Mouse (Mus musculus) liver, embryonic 12.5 days (tissue): ENCODE results near the gene Nkx6-1. TPM values are rescaled to one million over a fixed set of nuclear protein-coding genes. Genes with fewer than 3 reads are reported as not detected.
A peak's percentile ranks its signal among the peaks of the same experiment; 100 is the strongest.

Source experiments
- ATAC-seq: fragments of 200-750 bp; cut with Nextera tagmentation; 2 replicates; pipeline ENCODE4 v1.8.0; 2017; ENCODE audit warnings: moderate number of reproducible peaks, mild to moderate bottlenecking, moderate library complexity
- H3K27ac ChIP-seq: fragments of 300-500 bp; sonication (generic); 2 replicates; pipeline ENCODE4 v1.5.1; 2016; ENCODE audit warnings: mild to moderate bottlenecking
- H3K27me3 ChIP-seq: fragments of 300-500 bp; sonication (generic); replicated peaks from 2 replicates; pipeline ENCODE4 v1.6.1; 2016; ENCODE audit warnings: mild to moderate bottlenecking, moderate library complexity
- H3K36me3 ChIP-seq: fragments of 300-500 bp; sonication (generic); 2 replicates; pipeline ENCODE4 v1.6.1; 2016; ENCODE audit warnings: mild to moderate bottlenecking, moderate library complexity
- H3K4me1 ChIP-seq: fragments of 300-500 bp; sonication (generic); 2 replicates; pipeline ENCODE4 v1.6.1; 2016
- H3K4me2 ChIP-seq: fragments of 300-500 bp; sonication (generic); 2 replicates; pipeline ENCODE4 v1.6.1; 2016; ENCODE audit warnings: mild to moderate bottlenecking, moderate library complexity
- H3K4me3 ChIP-seq: fragments of 300-500 bp; sonication (generic); 2 replicates; pipeline ENCODE4 v1.5.1; 2016; ENCODE audit warnings: mild to moderate bottlenecking, moderate library complexity
- H3K9ac ChIP-seq: fragments of 300-500 bp; sonication (generic); 2 replicates; pipeline ENCODE4 v1.6.1; 2016; ENCODE audit warnings: mild to moderate bottlenecking, moderate library complexity
- H3K9me3 ChIP-seq: fragments of 300-500 bp; sonication (generic); replicated peaks from 2 replicates; pipeline ENCODE4 v1.6.1; 2016; ENCODE audit warnings: mild to moderate bottlenecking, moderate library complexity
- WGBS: fragments of 180-500 bp; shearing (Covaris S2); methylation state at CpG from one replicate; pipeline ENCODE4 v1.1.7; 2016; ENCODE audit not compliant: insufficient replicate concordance; 5-methylcytosine and 5-hydroxymethylcytosine counted together
- polyA plus RNA-seq: library from polyadenylated mRNA; unstranded; fragments of >200 nt; fragmentation: Nextera tagmentation; extraction: Ambion mirVana; gene quantifications from 2 replicates; pipeline ENCODE4 v1.2.1, GENCODE M21; 2016

Gene Nkx6-1
- polyA plus RNA-seq, 1 experiment from 2014 or later = 0.11 TPM

GRCm38 (mm10) chr5:101667263-101667990 is 2.6 kb upstream of the Nkx6-1 start:
- Histone ChIP-seq H3K4me1 (peaks cover 24% of the 10 kb centered on the region), H3K9ac (no peak overlapping the region), H3K27me3 (peaks cover 82% of the 10 kb centered on the region), H3K4me3 (no peak overlapping the region), H3K4me2 (no peak overlapping the region), H3K9me3 (no peaks in the 10 kb centered on the region), H3K27ac (no peak overlapping the region), H3K36me3 (no peaks in the 10 kb centered on the region)
- 1% methylated on average over 19 of the region's 19 CpGs for WGBS
- no peak for ATAC-seq

DNA sequence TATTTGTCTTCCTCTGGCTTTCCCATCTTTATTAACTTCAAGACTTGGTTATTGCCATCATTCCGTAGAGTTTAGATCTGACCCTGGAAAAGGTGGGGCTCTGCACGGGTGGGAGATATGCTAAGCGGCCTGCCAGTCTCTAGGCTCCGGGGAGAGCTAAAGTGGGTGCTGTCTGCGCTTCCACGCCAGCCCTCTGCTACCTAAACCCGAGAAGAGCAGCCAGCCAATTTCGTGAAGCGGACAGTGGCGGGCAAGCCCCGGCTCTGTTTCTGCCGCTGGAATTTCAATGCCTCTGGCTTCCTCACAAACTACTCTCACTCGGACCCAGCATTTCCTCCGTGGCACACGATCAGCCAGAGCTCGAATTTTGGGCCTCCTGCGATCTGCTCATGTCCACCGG is 1.9 kb upstream of the Nkx6-1 start:
- Histone ChIP-seq H3K27me3 (peaks cover 89% of the 10 kb centered on the region), H3K4me3 (no peak overlapping the region), H3K9ac (no peak overlapping the region), H3K9me3 (no peaks in the 10 kb centered on the region), H3K4me2 (no peak overlapping the region), H3K27ac (no peak overlapping the region), H3K36me3 (no peaks in the 10 kb centered on the region), H3K4me1 (peaks cover 24% of the 10 kb centered on the region)
- WGBS = 2% methylated on average over 18 of the region's 18 CpGs
- no peak for ATAC-seq

GRCm38 (mm10) chr5:101666091-101666490 is 1.3 kb upstream of the Nkx6-1 start:
- no peak overlapping the region for H3K9ac ChIP-seq
- WGBS = 5% methylated on average over 9 of the region's 9 CpGs
- no peak overlapping the region for H3K27ac ChIP-seq
- H3K4me3 ChIP-seq = no peak overlapping the region
- no peak overlapping the region for H3K4me2 ChIP-seq
- peaks cover 24% of the 10 kb centered on the region for H3K4me1 ChIP-seq
- H3K27me3 ChIP-seq = peaks cover 95% of the 10 kb centered on the region
- H3K36me3 ChIP-seq = no peaks in the 10 kb centered on the region
- no peak for ATAC-seq
- no peaks in the 10 kb centered on the region for H3K9me3 ChIP-seq

- H3K27ac ChIP-seq = no peak overlapping the region
- no peaks in the 10 kb centered on the region for H3K9me3 ChIP-seq
- H3K9ac ChIP-seq = no peak overlapping the region
- under 1% methylated on average over 61 of the region's 64 CpGs for WGBS
- H3K4me2 ChIP-seq = peak overlapping the region; percentile 62
- peaks cover 24% of the 10 kb centered on the region for H3K4me1 ChIP-seq
- H3K36me3 ChIP-seq = no peaks in the 10 kb centered on the region
- peak overlapping the region; percentile 45 for H3K4me3 ChIP-seq
- H3K27me3 ChIP-seq = peaks cover 99% of the 10 kb centered on the region
- ATAC-seq = no peak
Measured at GRCm38 (mm10) chr5:101664423-101664921, 324 bp downstream of the Nkx6-1 start.

- H3K4me2 ChIP-seq = peak overlapping the region; percentile 62
- H3K9me3 ChIP-seq = no peaks in the 10 kb centered on the region
- H3K27me3 ChIP-seq = peaks cover 99% of the 10 kb centered on the region
- H3K36me3 ChIP-seq = no peaks in the 10 kb centered on the region
- H3K9ac ChIP-seq = no peak overlapping the region
- ATAC-seq = no peak
- H3K4me1 ChIP-seq = peaks cover 24% of the 10 kb centered on the region
- H3K27ac ChIP-seq = no peak overlapping the region
- whole genome bisulfite sequencing = 3% methylated on average over 67 of the region's 94 CpGs
- H3K4me3 ChIP-seq = peak overlapping the region; percentile 45
Measured at GRCm38 (mm10) chr5:101663621-101664422, 974 bp downstream of the Nkx6-1 start.

GRCm38 (mm10) chr5:101663176-101663575 is 1.6 kb downstream of the Nkx6-1 start:
- Histone ChIP-seq H3K4me3 (peak overlapping the region; percentile 45), H3K9ac (no peak overlapping the region), H3K36me3 (no peaks in the 10 kb centered on the region), H3K4me1 (peaks cover 24% of the 10 kb centered on the region), H3K4me2 (peak overlapping the region; percentile 62), H3K27me3 (peaks cover 99% of the 10 kb centered on the region), H3K9me3 (no peaks in the 10 kb centered on the region), H3K27ac (no peak overlapping the region)
- no peak for ATAC-seq
- WGBS = 2% methylated on average over 23 of the region's 23 CpGs

GRCm38 (mm10) chr5:101662485-101662884 is 2.3 kb downstream of the Nkx6-1 start:
- Histone ChIP-seq H3K27ac (no peak overlapping the region), H3K9ac (no peak overlapping the region), H3K36me3 (no peaks in the 10 kb centered on the region), H3K4me1 (peaks cover 24% of the 10 kb centered on the region), H3K9me3 (no peaks in the 10 kb centered on the region), H3K4me2 (no peak overlapping the region), H3K4me3 (no peak overlapping the region), H3K27me3 (peaks cover 98% of the 10 kb centered on the region)
- ATAC-seq = no peak
- WGBS = 3% methylated on average over 8 of the region's 8 CpGs

DNA sequence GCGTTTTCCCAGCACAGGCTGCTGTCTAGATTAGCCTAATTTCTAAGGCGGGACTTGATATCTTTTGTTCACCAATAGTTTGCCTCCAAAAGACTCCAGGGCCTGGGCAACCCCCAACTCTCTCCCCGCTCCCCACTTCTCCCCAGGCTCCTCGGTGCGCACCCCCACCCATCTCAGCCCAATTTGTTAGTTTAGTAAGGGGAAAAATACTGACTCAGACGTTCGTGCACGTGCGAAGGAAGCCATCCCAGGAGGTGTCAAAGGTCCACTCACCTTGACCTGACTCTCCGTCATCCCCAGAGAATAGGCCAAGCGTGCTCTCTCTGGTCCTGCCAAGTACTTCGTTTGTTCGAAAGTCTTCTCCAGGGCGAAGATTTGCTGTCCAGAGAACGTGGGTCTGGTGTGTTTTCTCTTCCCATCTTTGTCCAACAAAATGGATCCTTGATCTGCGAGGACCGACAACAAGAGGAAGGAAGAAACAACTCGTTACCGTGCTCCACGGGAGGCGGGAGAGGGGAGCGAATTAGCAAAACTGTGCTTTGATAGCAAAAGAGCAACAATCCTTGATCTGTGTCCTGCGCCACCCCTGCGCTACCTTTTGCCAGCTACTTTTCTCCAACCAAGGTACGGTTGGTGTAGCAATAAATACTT is 3.1 kb downstream of the Nkx6-1 start:
- Histone ChIP-seq H3K4me1 (peaks cover 24% of the 10 kb centered on the region), H3K36me3 (no peaks in the 10 kb centered on the region), H3K4me2 (no peak overlapping the region), H3K9ac (no peak overlapping the region), H3K4me3 (no peak overlapping the region), H3K9me3 (no peaks in the 10 kb centered on the region), H3K27me3 (peaks cover 98% of the 10 kb centered on the region), H3K27ac (no peak overlapping the region)
- no peak for ATAC-seq
- 4% methylated on average over 25 of the region's 25 CpGs for WGBS

- peaks cover 98% of the 10 kb centered on the region for H3K27me3 ChIP-seq
- no peak for ATAC-seq
- H3K36me3 ChIP-seq = no peaks in the 10 kb centered on the region
- no peak overlapping the region for H3K4me3 ChIP-seq
- 10% methylated on average over 3 of the region's 3 CpGs for WGBS
- H3K4me2 ChIP-seq = no peak overlapping the region
- H3K9ac ChIP-seq = no peak overlapping the region
- H3K9me3 ChIP-seq = no peaks in the 10 kb centered on the region
- peaks cover 24% of the 10 kb centered on the region for H3K4me1 ChIP-seq
- H3K27ac ChIP-seq = no peak overlapping the region
Measured at GRCm38 (mm10) chr5:101660666-101661065, 4.1 kb downstream of the Nkx6-1 start.

DNA sequence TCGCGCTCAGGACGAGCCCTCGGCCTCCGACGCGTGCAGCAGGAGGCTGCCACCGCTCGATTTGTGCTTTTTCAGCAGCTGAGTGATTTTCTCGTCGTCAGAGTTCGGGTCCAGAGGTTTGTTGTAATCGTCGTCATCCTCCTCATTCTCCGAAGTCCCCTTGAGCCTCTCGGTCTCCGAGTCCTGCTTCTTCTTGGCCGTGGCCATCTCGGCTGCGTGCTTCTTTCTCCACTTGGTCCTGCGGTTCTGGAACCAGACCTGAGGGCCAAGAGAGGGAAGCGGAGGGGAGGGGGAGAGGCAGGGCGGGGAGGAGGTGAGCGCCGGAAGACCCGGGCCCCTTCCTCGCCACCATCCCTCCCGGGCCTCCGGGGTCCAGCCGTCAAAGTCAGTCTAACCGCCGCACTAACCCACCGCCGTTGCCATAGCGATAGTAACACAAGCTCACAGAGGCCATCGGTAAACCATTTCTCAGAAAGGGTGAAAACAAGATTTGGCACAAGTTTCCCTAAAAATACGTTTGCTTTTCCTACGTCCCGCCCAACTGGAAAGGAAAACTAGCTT is 5.3 kb downstream of the Nkx6-1 start:
- Histone ChIP-seq H3K9me3 (no peaks in the 10 kb centered on the region), H3K9ac (no peak overlapping the region), H3K27ac (no peak overlapping the region), H3K4me3 (no peak overlapping the region), H3K27me3 (peaks cover 98% of the 10 kb centered on the region), H3K4me2 (no peak overlapping the region), H3K4me1 (peaks cover 13% of the 10 kb centered on the region), H3K36me3 (no peaks in the 10 kb centered on the region)
- no peak for ATAC-seq
- WGBS = 1% methylated on average over 38 of the region's 39 CpGs

- H3K4me3 ChIP-seq = no peak overlapping the region
- peaks cover 98% of the 10 kb centered on the region for H3K27me3 ChIP-seq
- no peak for ATAC-seq
- no peak overlapping the region for H3K27ac ChIP-seq
- H3K9ac ChIP-seq = no peak overlapping the region
- H3K36me3 ChIP-seq = no peaks in the 10 kb centered on the region
- 1% methylated on average over 19 of the region's 23 CpGs for WGBS
- no peaks in the 10 kb centered on the region for H3K9me3 ChIP-seq
- peaks cover 7% of the 10 kb centered on the region; the same call in 1 of the 2 replicates for H3K4me1 ChIP-seq
- H3K4me2 ChIP-seq = no peak overlapping the region
Measured at GRCm38 (mm10) chr5:101658984-101659290, 5.9 kb downstream of the Nkx6-1 start.
